Mouse (Mus musculus) forebrain, embryonic 14.5 days (tissue): ENCODE measurements around the gene Stard3. TPM values are rescaled to one million over a fixed set of nuclear protein-coding genes. Genes with fewer than 3 reads are reported as not detected.

Experiments
- ATAC-seq: fragments of 200-750 bp; cut with Nextera tagmentation; 2 replicates; pipeline ENCODE4 v1.8.0; 2017; ENCODE audit warnings: mild to moderate bottlenecking, moderate library complexity
- DNase-seq: peaks from one replicate; pipeline ENCODE4 v3.0.0-alpha.2; 2015; ENCODE audit warnings: low spot score
- H3K27ac ChIP-seq: fragments of 300-500 bp; sonication (generic); 2 replicates; pipeline ENCODE4 v1.5.1; 2014; ENCODE audit warnings: low read depth, mild to moderate bottlenecking, control low read depth, low read length, moderate library complexity
- H3K27me3 ChIP-seq: fragments of 300-500 bp; sonication (generic); replicated peaks from 2 replicates; pipeline ENCODE4 v1.6.1; 2014; ENCODE audit warnings: low read length, control low read depth, mixed read lengths; ENCODE audit not compliant: control insufficient read depth, insufficient read depth
- H3K36me3 ChIP-seq: fragments of 300-500 bp; sonication (generic); 2 replicates; pipeline ENCODE4 v1.6.1; 2014; ENCODE audit warnings: low read length, control low read depth; ENCODE audit not compliant: control insufficient read depth, insufficient read depth
- H3K4me1 ChIP-seq: fragments of 300-500 bp; sonication (generic); 2 replicates; pipeline ENCODE4 v1.6.1; 2014; ENCODE audit warnings: antibody characterized with exemption, low read length, control low read depth; ENCODE audit not compliant: control insufficient read depth, insufficient read depth
- H3K4me2 ChIP-seq: fragments of 300-500 bp; sonication (generic); 2 replicates; pipeline ENCODE4 v1.6.1; 2014; ENCODE audit warnings: mild to moderate bottlenecking, control low read depth, low read length
- H3K4me3 ChIP-seq: fragments of 300-500 bp; sonication (generic); 2 replicates; pipeline ENCODE4 v1.5.1; 2014; ENCODE audit warnings: low read depth, low read length, control low read depth
- H3K9ac ChIP-seq: fragments of 300-500 bp; sonication (generic); 2 replicates; pipeline ENCODE4 v1.6.1; 2014; ENCODE audit warnings: mild to moderate bottlenecking, low read length, control low read depth, moderate library complexity
- H3K9me3 ChIP-seq: fragments of 300-500 bp; sonication (generic); replicated peaks from 2 replicates; pipeline ENCODE4 v1.6.1; 2016; ENCODE audit warnings: low read length, control low read depth, mixed read lengths; ENCODE audit not compliant: control insufficient read depth
- WGBS: fragments of 180-500 bp; shearing (Covaris S2); extraction: QIAGEN DNeasy Blood & Tissue Kit; methylation state at CpG from one replicate; pipeline ENCODE4 v1.1.7; 2014; 5-methylcytosine and 5-hydroxymethylcytosine counted together
- polyA plus RNA-seq: library from polyadenylated mRNA; unstranded; fragments of >200 nt; fragmentation: Nextera tagmentation; extraction: Ambion mirVana; gene quantifications from 2 replicates; pipeline ENCODE4 v1.2.1, GENCODE M21; 2014

Stard3 gene
- polyA plus RNA-seq, 1 experiment from 2014 or later: 43.8 TPM

DNA sequence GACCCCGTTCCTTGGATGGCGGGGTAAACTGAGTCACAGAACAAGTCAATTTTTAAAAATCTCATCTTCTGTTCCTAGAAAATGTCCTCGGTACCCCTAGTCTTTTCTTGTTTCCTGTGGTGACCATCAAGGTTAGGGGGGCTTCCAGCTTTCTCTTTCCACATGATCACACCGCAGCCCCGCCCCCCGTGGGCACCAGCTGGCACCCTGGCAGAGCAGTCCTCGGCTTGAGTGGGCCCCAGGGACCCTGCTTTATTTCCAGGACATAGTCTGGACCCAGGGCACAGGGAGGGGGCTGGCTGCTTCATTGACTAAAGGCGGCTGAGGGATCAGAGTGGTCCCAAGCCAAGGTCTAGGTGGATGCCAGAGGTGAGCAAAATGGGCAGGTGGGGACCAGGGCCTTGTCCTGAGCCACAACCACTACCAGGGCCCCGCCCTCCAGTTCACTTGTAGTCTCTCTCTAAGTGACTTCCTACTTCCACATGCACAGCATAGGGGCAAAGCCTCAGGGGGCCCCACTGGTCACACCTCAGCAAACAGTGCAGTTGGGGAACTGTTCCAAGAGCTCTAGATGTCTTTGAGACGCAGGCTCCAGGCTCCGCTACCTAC, 18.4 kb upstream of the Stard3 start:
- H3K27me3 ChIP-seq: peaks cover 35% of the 10 kb centered on the region
- WGBS: 6% methylated on average over 11 of the region's 11 CpGs
- H3K9me3 ChIP-seq: no peaks in the 10 kb centered on the region
- H3K27ac ChIP-seq: peak overlapping the region; percentile 99
- no peaks in the 10 kb centered on the region for H3K36me3 ChIP-seq
- H3K4me3 ChIP-seq: peak overlapping the region; percentile 46; the same call in 1 of the 2 replicates
- H3K4me2 ChIP-seq: peak overlapping the region; percentile 95
- peak overlapping the region; percentile 84; the same call in 1 of the 2 replicates for H3K9ac ChIP-seq
- ATAC-seq: no peak
- DNase-seq: peak; percentile 48
- peaks cover 21% of the 10 kb centered on the region for H3K4me1 ChIP-seq

DNA sequence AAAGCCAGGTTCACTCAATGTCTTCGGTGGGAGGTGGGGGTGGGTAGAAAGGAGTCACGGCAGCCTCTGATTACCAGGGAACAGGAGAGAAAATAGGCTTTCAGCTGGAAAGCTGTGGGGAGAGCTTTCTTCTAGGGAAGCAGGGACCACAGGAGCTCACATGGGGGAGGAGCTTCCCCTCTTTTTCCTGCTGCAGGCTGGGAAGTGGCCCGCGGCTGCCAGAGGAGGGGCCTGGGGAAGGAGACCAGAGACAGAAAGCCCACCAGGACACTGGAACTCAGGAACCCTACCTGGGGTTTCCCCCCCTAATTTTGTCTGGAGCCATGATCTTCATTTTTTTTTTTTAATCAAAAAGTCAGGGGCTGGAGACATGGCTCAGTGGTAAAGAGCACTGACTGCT, 17.6 kb upstream of the Stard3 start:
- Histone ChIP-seq H3K4me2 (peak overlapping the region; percentile 6; the same call in 1 of the 2 replicates), H3K9ac (no peak overlapping the region), H3K27ac (peak overlapping the region; percentile 99; the same call in 1 of the 2 replicates), H3K9me3 (no peaks in the 10 kb centered on the region), H3K36me3 (no peaks in the 10 kb centered on the region), H3K4me3 (no peak overlapping the region), H3K4me1 (peaks cover 17% of the 10 kb centered on the region), H3K27me3 (peaks cover 33% of the 10 kb centered on the region)
- ATAC-seq (no peak), DNase-seq (no peak)
- WGBS: 8% methylated on average over 4 of the region's 4 CpGs

DNA sequence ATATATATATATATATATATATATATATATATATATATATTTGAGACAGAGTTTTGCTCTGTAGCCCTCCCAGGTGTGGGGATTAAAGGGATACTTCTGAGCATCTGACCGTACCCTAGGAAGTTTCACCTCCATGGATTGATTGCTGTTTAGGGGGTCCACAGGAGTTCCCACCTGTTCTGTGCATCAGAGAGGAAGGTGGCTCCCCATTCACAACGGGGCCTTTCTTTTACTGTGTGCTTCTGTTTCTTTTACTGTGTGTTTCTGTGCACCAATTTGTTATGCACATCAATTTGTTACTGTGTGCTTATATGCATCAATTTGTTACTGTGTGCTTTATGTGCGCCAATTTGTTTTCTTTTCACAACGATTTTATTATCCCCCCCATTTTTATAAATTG, 17.0 kb upstream of the Stard3 start:
- Histone ChIP-seq H3K27ac (no peak overlapping the region), H3K9ac (no peak overlapping the region), H3K36me3 (no peaks in the 10 kb centered on the region), H3K4me1 (peaks cover 17% of the 10 kb centered on the region), H3K9me3 (no peaks in the 10 kb centered on the region), H3K27me3 (peaks cover 32% of the 10 kb centered on the region), H3K4me3 (no peak overlapping the region), H3K4me2 (no peak overlapping the region)
- DNase-seq (no peak), ATAC-seq (no peak)
- 66% methylated on average over 4 of the region's 4 CpGs for WGBS

DNA sequence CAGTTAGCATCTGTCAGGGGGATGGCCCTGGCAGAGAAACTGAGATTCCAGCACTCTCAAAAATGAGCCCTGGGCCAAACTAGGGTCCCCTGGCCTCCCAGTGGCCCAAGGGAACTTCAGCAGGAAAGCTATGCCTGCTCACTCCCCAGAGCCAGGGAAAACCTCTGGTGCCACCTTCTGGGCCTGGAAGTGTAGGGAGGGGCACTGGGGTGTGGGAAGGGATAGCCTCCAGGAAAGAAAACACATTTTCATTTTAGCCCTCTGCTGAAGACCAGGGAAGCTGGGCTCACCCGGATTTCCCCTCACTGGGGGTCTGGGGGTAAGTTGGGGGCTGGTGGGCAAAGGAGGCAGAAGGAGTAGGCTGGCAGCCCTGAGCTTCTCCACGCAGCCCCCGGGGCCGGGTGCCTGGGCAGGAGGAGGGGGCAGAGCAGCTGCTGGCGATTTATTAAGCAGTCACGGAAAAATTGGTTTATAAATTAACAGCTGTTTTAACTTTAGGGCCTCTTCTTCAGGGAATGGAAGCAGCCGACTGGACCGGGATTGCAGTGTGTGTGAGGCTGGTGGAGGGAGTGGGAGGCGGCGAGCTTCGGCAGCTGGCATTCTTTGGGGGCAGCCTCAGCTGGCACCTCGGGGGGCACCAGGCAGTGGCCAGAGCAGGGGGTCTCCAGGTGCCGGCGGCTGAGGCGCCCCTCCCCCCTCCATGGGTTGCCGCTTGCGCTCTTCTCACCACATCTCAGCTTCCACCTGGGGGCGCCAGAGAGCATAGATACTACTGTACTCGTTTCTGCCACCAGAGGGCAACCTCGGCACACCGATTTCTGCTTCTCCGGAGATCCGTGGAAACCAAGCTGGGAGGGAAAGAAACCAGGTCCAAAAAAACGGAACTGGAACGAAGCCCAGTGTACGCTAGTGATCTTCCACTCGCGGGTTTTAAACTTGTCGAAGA, 15.9 kb upstream of the Stard3 start:
- ATAC-seq (peak; percentile 47), DNase-seq (peak; percentile 91)
- H3K27ac ChIP-seq: no peak overlapping the region; the same call in 1 of the 2 replicates
- WGBS: under 1% methylated on average over 29 of the region's 29 CpGs
- H3K4me3 ChIP-seq: peak overlapping the region; percentile 23
- no peaks in the 10 kb centered on the region for H3K9me3 ChIP-seq
- H3K36me3 ChIP-seq: no peaks in the 10 kb centered on the region
- peak overlapping the region; percentile 40; the same call in 1 of the 2 replicates for H3K9ac ChIP-seq
- H3K4me2 ChIP-seq: peak overlapping the region; percentile 51
- H3K4me1 ChIP-seq: peaks cover 17% of the 10 kb centered on the region
- H3K27me3 ChIP-seq: peaks cover 32% of the 10 kb centered on the region

- peaks cover 49% of the 10 kb centered on the region for H3K27me3 ChIP-seq
- H3K9ac ChIP-seq: no peak overlapping the region
- DNase-seq (peak; percentile 79), ATAC-seq (no peak)
- H3K4me3 ChIP-seq: no peak overlapping the region
- no peaks in the 10 kb centered on the region for H3K36me3 ChIP-seq
- H3K4me1 ChIP-seq: peaks cover 15% of the 10 kb centered on the region
- H3K27ac ChIP-seq: no peak overlapping the region
- H3K9me3 ChIP-seq: no peaks in the 10 kb centered on the region
- peak overlapping the region; percentile 39 for H3K4me2 ChIP-seq
- WGBS: under 1% methylated on average over 14 of the region's 14 CpGs
Measured at GRCm38 (mm10) chr11:98345253-98345652, 12.9 kb upstream of the Stard3 start.

- DNase-seq: no peak
- ATAC-seq: no peak
- Histone ChIP-seq H3K27me3 (peaks cover 58% of the 10 kb centered on the region), H3K36me3 (no peaks in the 10 kb centered on the region), H3K9ac (no peak overlapping the region), H3K4me1 (peaks cover 11% of the 10 kb centered on the region), H3K27ac (no peak overlapping the region), H3K9me3 (no peaks in the 10 kb centered on the region), H3K4me2 (no peak overlapping the region), H3K4me3 (no peak overlapping the region)
- WGBS: 3% methylated on average over 9 of the region's 9 CpGs
Measured at GRCm38 (mm10) chr11:98346168-98346567, 12.0 kb upstream of the Stard3 start.

- Histone ChIP-seq H3K4me2 (peak overlapping the region; percentile 95), H3K9me3 (no peaks in the 10 kb centered on the region), H3K4me3 (peak overlapping the region; percentile 47; the same call in 1 of the 2 replicates), H3K9ac (peak overlapping the region; percentile 25), H3K27ac (no peak overlapping the region), H3K36me3 (no peaks in the 10 kb centered on the region), H3K4me1 (peaks cover 5% of the 10 kb centered on the region), H3K27me3 (peaks cover 66% of the 10 kb centered on the region)
- peak; percentile 21; the same call in 1 of the 2 replicates for ATAC-seq
- WGBS: 8% methylated on average over 10 of the region's 12 CpGs
- no peak for DNase-seq
Measured at GRCm38 (mm10) chr11:98347385-98348082, 10.6 kb upstream of the Stard3 start.

GRCm38 (mm10) chr11:98348083-98348961, 9.8 kb upstream of the Stard3 start, which contains the start of gene Ppp1r1b:
TSS of gene Ppp1r1b (plus strand) at chr11:98348404.
- H3K4me3 ChIP-seq: peak within 1 kb of the TSS; percentile 47
- peak within 1 kb of the TSS; percentile 65 for H3K9ac ChIP-seq
- no peaks in the 10 kb centered on the region for H3K9me3 ChIP-seq
- WGBS: under 1% methylated on average over 52 of the region's 55 CpGs
- DNase-seq (peak; percentile 76), ATAC-seq (peak; percentile 83)
- no peaks in the 10 kb centered on the region for H3K36me3 ChIP-seq
- peaks cover 5% of the 10 kb centered on the region for H3K4me1 ChIP-seq
- H3K27ac ChIP-seq: no peak within 1 kb of the TSS
- H3K4me2 ChIP-seq: peak within 1 kb of the TSS; percentile 95
- peaks cover 66% of the 10 kb centered on the region for H3K27me3 ChIP-seq
